Mouse (Mus musculus) spleen, adult 2 months (tissue): ENCODE results near the gene Snd1. TPM values are rescaled to one million over a fixed set of nuclear protein-coding genes. Genes with fewer than 3 reads are reported as not detected.

Source experiments
- DNase-seq, 2 experiments: peaks; one replicate each; pipeline versions ENCODE4 v3.0.0 to v3.0.0-alpha.2; 2012 to 2021; ENCODE audit warnings: low spot score in 2 of 2, low read depth in 1 of 2
- H3K27ac ChIP-seq: fragments of 200-500 bp; 2 replicates; pipeline ENCODE4 v1.5.1; 2012; ENCODE audit warnings: low read length, inconsistent platforms; ENCODE audit not compliant: insufficient read depth
- H3K27me3 ChIP-seq: fragments of 200-500 bp; 2 replicates; pipeline ENCODE4 v1.6.1; 2012; ENCODE audit warnings: mild to moderate bottlenecking, moderate library complexity, low read length, inconsistent platforms; ENCODE audit not compliant: control insufficient read depth, insufficient read depth
- H3K36me3 ChIP-seq: fragments of 200-500 bp; 2 replicates; pipeline ENCODE4 v1.6.1; 2012; ENCODE audit warnings: mild to moderate bottlenecking, low read length, inconsistent platforms; ENCODE audit not compliant: control insufficient read depth, insufficient read depth
- H3K4me1 ChIP-seq: fragments of 200-500 bp; 2 replicates; pipeline ENCODE4 v1.6.1; 2011; ENCODE audit warnings: inconsistent platforms; ENCODE audit not compliant: control insufficient read depth, insufficient read depth, insufficient read length
- H3K4me3 ChIP-seq: fragments of 200-500 bp; 2 replicates; pipeline ENCODE4 v1.5.1; 2011; ENCODE audit warnings: mild to moderate bottlenecking, inconsistent platforms; ENCODE audit not compliant: insufficient read depth, insufficient read length; ENCODE audit errors: extremely low read depth
- CTCF ChIP-seq: fragments of 200-500 bp; IDR thresholded peaks from 2 replicates; pipeline ENCODE4 v1.5.1; 2011; ENCODE audit warnings: mild to moderate bottlenecking, inconsistent platforms; ENCODE audit not compliant: insufficient read depth, insufficient read length, insufficient replicate concordance; ENCODE audit errors: extremely low read depth
- POLR2A ChIP-seq: fragments of 200-500 bp; IDR thresholded peaks from 2 replicates; pipeline ENCODE4 v1.6.1; 2011; ENCODE audit warnings: low read depth, low read length, inconsistent platforms
- WGBS: fragments of 180-500 bp; shearing (Covaris S2); methylation state at CpG from one replicate; pipeline ENCODE4 v1.1.7; 2018; 5-methylcytosine and 5-hydroxymethylcytosine counted together
- polyA plus RNA-seq: library from polyadenylated mRNA; depleted of rRNA; stranded (reverse); fragments of >200 nt; gene quantifications from 2 replicates; pipeline ENCODE4 v1.2.3, GENCODE M21; 2012

Gene Snd1
- polyA plus RNA-seq, 1 experiment, result 55.0 TPM

DNA sequence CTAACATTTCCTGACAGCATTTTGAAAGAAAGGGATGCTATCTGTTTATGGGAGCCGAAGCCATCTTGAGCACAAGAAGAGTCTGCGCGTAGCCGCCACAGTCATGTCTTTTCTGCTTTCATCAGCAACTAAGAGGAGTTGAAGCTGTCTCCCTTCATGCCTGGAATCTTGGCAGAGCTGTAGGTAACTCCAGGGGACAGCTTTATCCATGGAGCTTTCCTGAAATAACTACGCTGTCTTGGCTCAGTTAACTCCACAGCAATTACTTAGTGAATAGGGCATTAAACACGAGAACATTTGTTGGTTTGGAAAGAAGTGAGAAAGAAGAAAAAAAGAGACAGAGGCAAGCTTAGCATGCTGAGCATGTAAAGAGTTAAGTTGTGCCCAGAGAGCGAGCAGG, 27.0 kb upstream of the Snd1 start:
- H3K27me3 ChIP-seq, result no peaks in the 10 kb centered on the region
- no peak overlapping the region for H3K27ac ChIP-seq
- H3K36me3 ChIP-seq, result no peaks in the 10 kb centered on the region
- DNase-seq, result no peak
- WGBS, result 86% methylated on average over 7 of the region's 7 CpGs
- no peak for TF ChIP-seq CTCF
- TF ChIP-seq POLR2A, result no peak
- no peak overlapping the region for H3K4me3 ChIP-seq
- no peaks in the 10 kb centered on the region for H3K4me1 ChIP-seq

- Histone ChIP-seq H3K4me1 (no peaks in the 10 kb centered on the region), H3K4me3 (no peak within 1 kb of the TSS), H3K27ac (no peak within 1 kb of the TSS), H3K27me3 (no peaks in the 10 kb centered on the region), H3K36me3 (no peaks in the 10 kb centered on the region)
- WGBS, result 91% methylated on average over 2 of the region's 2 CpGs
- no peak for TF ChIP-seq POLR2A
- no peak for TF ChIP-seq CTCF
- DNase-seq, result no peak
Observed at GRCm38 (mm10) chr6:28449253-28449652, 25.7 kb upstream of the Snd1 start, which contains the start of gene Pax4. TSS of gene Pax4 (minus strand) at chr6:28449353.

GRCm38 (mm10) chr6:28450481-28450880, 24.5 kb upstream of the Snd1 start:
- H3K27ac ChIP-seq, result no peak overlapping the region
- H3K27me3 ChIP-seq, result no peaks in the 10 kb centered on the region
- no peaks in the 10 kb centered on the region for H3K4me1 ChIP-seq
- whole genome bisulfite sequencing, result 17% methylated on average over 5 of the region's 5 CpGs
- DNase-seq, result no peak
- no peak for TF ChIP-seq POLR2A
- TF ChIP-seq CTCF, result no peak
- H3K36me3 ChIP-seq, result no peaks in the 10 kb centered on the region
- H3K4me3 ChIP-seq, result no peak overlapping the region

GRCm38 (mm10) chr6:28450977-28451376, 24.0 kb upstream of the Snd1 start:
- 8% methylated on average over 12 of the region's 12 CpGs for WGBS
- Histone ChIP-seq H3K36me3 (no peaks in the 10 kb centered on the region), H3K27me3 (no peaks in the 10 kb centered on the region), H3K27ac (no peak overlapping the region), H3K4me1 (no peaks in the 10 kb centered on the region), H3K4me3 (no peak overlapping the region)
- TF ChIP-seq POLR2A (no peak), CTCF (no peak)
- no peak for DNase-seq

DNA sequence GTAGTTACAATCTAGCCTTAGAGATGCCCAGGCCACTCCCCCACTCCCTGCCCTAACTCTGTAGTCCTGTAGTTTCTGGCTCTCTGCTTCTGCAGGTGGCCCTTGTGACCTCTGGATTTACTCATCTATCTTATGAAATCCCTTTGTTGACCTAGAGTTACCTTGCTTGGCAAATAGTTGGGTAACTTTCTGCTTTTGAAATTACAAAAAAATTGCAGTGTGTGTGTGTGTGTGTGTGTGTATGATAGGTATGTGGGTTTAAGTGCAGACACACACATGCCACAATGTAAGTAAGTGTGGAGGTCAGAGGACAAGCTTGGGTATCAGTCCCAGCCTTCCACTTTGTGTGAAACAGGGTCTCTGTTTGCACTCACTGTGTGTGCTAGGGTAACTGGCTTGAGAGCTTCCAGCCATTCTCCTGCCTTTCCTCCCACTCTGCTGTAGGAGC, 15.7 kb upstream of the Snd1 start:
- Histone ChIP-seq H3K4me1 (no peaks in the 10 kb centered on the region), H3K27me3 (no peaks in the 10 kb centered on the region), H3K27ac (no peak overlapping the region), H3K36me3 (no peaks in the 10 kb centered on the region), H3K4me3 (no peak overlapping the region)
- TF ChIP-seq CTCF, result no peak
- TF ChIP-seq POLR2A, result no peak
- DNase-seq, result no peak

GRCm38 (mm10) chr6:28460534-28460933, 14.4 kb upstream of the Snd1 start:
- no peak overlapping the region for H3K27ac ChIP-seq
- H3K27me3 ChIP-seq, result no peaks in the 10 kb centered on the region
- no peak overlapping the region for H3K4me3 ChIP-seq
- H3K36me3 ChIP-seq, result no peaks in the 10 kb centered on the region
- peak in 1 of 2 experiments; percentile 41 for DNase-seq
- WGBS, result 11% methylated on average over 5 of the region's 5 CpGs
- TF ChIP-seq CTCF, result peak; percentile 41; the same call in 1 of the 2 replicates
- TF ChIP-seq POLR2A, result no peak
- no peaks in the 10 kb centered on the region for H3K4me1 ChIP-seq

- no peaks in the 10 kb centered on the region for H3K4me1 ChIP-seq
- TF ChIP-seq CTCF (no peak), POLR2A (no peak)
- DNase-seq, result no peak
- WGBS, result 85% methylated on average over 6 of the region's 6 CpGs
- H3K27ac ChIP-seq, result no peak overlapping the region
- H3K4me3 ChIP-seq, result no peak overlapping the region
- no peaks in the 10 kb centered on the region for H3K36me3 ChIP-seq
- H3K27me3 ChIP-seq, result no peaks in the 10 kb centered on the region
Observed at GRCm38 (mm10) chr6:28464630-28465029, 10.3 kb upstream of the Snd1 start.
